Mouse (Mus musculus): ENCODE results near the gene Zkscan5. TPM values are rescaled to one million over a fixed set of nuclear protein-coding genes. Genes with fewer than 3 reads are reported as not detected.
A peak's percentile ranks its signal among the peaks of the same experiment; 100 is the strongest.
"Not testable (repeated sequence)": the region's sequence is repeated elsewhere in the genome, so short reads cannot be mapped to it uniquely, and the experiment has no call there.

The Zkscan5 gene
- total RNA-seq, 2 experiments from 2014 or later = 16.5 to 17.7 TPM

- no peak for DNase-seq
Measured at GRCm38 (mm10) chr5:145214679-145215078, 10.3 kb downstream of the Zkscan5 start.

GRCm38 (mm10) chr5:145217746-145218145 is 13.4 kb downstream of the Zkscan5 start:
- no peak for DNase-seq

GRCm38 (mm10) chr5:145218206-145218605 is 13.8 kb downstream of the Zkscan5 start:
- no peak for DNase-seq

- DNase-seq = no peak
Measured at GRCm38 (mm10) chr5:145218671-145219070, 14.3 kb downstream of the Zkscan5 start.

- DNase-seq = no peak
Measured at GRCm38 (mm10) chr5:145219981-145220380, 15.6 kb downstream of the Zkscan5 start.

GRCm38 (mm10) chr5:145222840-145223239 is 18.5 kb downstream of the Zkscan5 start:
- no peak for DNase-seq

GRCm38 (mm10) chr5:145223395-145223794 is 19.0 kb downstream of the Zkscan5 start:
- no peak for DNase-seq

GRCm38 (mm10) chr5:145226453-145226852 is 22.1 kb downstream of the Zkscan5 start:
- no peak for DNase-seq

GRCm38 (mm10) chr5:145229283-145229682 is 24.9 kb downstream of the Zkscan5 start:
- not testable (repeated sequence) for DNase-seq

GRCm38 (mm10) chr5:145230641-145231040 is 26.3 kb downstream of the Zkscan5 start:
- no peak for DNase-seq

- DNase-seq = peak; percentile 98
Measured at GRCm38 (mm10) chr5:145231367-145231871, 27.1 kb downstream of the Zkscan5 start, which contains the start of gene Zfp655. Gene Zfp655 (plus strand): TSS chr5:145231715.

- DNase-seq = no peak
Measured at GRCm38 (mm10) chr5:145231893-145232411, 27.6 kb downstream of the Zkscan5 start.

GRCm38 (mm10) chr5:145234636-145235035 is 30.3 kb downstream of the Zkscan5 start:
- DNase-seq = no peak

GRCm38 (mm10) chr5:145249520-145249919 is 45.2 kb downstream of the Zkscan5 start:
- DNase-seq = no peak

Other genes starting within 250 kb of the Zkscan5 start
- gene Smurf1, start 238.7 kb upstream of the Zkscan5 start, total RNA-seq (2021) = 10 to 100 TPM; 34.0 to 36.3 TPM
- gene Gm4871, start 171.8 kb upstream of the Zkscan5 start, total RNA-seq (2021) = not detected
- not detected for gene 1700018F24Rik, start 161.6 kb upstream of the Zkscan5 start, total RNA-seq (2021)
- 10 to 100 TPM; 71.9 to 78.2 TPM for gene Arpc1a, start 120.7 kb upstream of the Zkscan5 start, total RNA-seq (2021)
- gene Kpna7, start 120.5 kb upstream of the Zkscan5 start, total RNA-seq (2021) = not detected
- gene Arpc1b, start 90.3 kb upstream of the Zkscan5 start, total RNA-seq (2021) = 100 to 1,000 TPM; 123 to 125 TPM
- gene Pdap1, start 64.3 kb upstream of the Zkscan5 start, total RNA-seq (2021) = 10 to 100 TPM; 67.6 to 67.7 TPM
- 10 to 100 TPM; 82.7 to 88.9 TPM for gene Bud31, start 64.2 kb upstream of the Zkscan5 start, total RNA-seq (2021)
- gene Ptcd1, start 37.5 kb upstream of the Zkscan5 start, total RNA-seq (2021) = 10 to 100 TPM; 18.6 to 21.7 TPM
- gene Cpsf4, start 37.3 kb upstream of the Zkscan5 start, total RNA-seq (2021) = 10 to 100 TPM; 16.6 to 17.5 TPM
- 100 to 1,000 TPM; 760 to 785 TPM for gene Atp5j2, start 12.5 kb upstream of the Zkscan5 start, total RNA-seq (2021)
- gene Zkscan14, start 2.7 kb upstream of the Zkscan5 start, total RNA-seq (2021) = 1 to 10 TPM; 4.1 to 4.6 TPM
- 10 to 100 TPM; 31.7 to 33.7 TPM for gene Zfp655, start 27.2 kb downstream of the Zkscan5 start, total RNA-seq (2021)
- 10 to 100 TPM; 15.4 to 15.9 TPM for gene Zscan25, start 75.9 kb downstream of the Zkscan5 start, total RNA-seq (2021)
- not detected for gene Cyp3a57, start 140.7 kb downstream of the Zkscan5 start, total RNA-seq (2021)